9 mouse cellular contexts compared by ENCODE assay signal in the genomic region with DNA sequence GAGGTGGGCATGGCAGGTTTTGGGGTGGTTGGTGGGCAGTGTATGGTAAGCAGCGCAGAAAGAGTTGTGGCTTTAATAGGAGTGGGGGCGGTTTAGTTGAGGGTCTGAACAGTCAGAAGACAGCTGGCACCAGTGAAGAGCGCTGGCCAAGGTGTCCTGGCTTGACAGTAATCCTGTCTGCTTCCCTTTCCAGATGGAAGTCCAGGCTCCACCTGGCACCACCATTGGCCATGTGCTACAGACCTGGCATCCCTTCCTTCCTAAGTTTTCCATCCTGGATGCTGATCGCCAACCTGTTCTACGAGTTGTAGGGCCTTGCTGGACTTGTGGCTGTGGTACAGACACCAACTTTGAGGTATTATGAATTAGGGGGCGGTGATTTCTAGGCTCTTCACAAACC. TPM values are rescaled to one million over a fixed set of nuclear protein-coding genes. Genes with fewer than 3 reads are reported as not detected.
DNase-seq lines count a peak whose midpoint lies in the region; ATAC-seq lines count a peak whose summit lies in the region.
"Had no signal": no experiment of that assay in that cellular context is flagged by ENCODE, and none has a peak within 500 bp of the region (broad histone marks: within the 10 kb centered on the region; RNA-seq: fewer than 3 reads in every experiment).

No protein-coding gene starts in this region.

- H3K27ac ChIP-seq in embryonic facial prominence, embryonic 10.5 days (replicated peaks): peak overlapping the region; percentile 94; the same call in 1 of the 2 replicates
- H3K27ac ChIP-seq in intestine, embryonic 16.5 days (ENCODE audit: low read length): no peak overlapping the region
- H3K27ac ChIP-seq in neural tube, embryonic 13.5 days (replicated peaks): no peak overlapping the region; the same call in 1 of the 2 replicates
- H3K27ac ChIP-seq: kidney, postnatal 0 days had no signal

- no peak for ATAC-seq in intestine, embryonic 16.5 days
- no peak for ATAC-seq in neural tube, embryonic 13.5 days (ENCODE audit: low read depth)
- no peak for ATAC-seq in erythroid progenitor cell, adult 5-6 weeks (replicated peaks; ENCODE audit: low FRiP score, poor library complexity, severe bottlenecking)

- H3K9ac ChIP-seq in intestine, embryonic 16.5 days (ENCODE audit: low read depth, low read length): peak overlapping the region; percentile 73
- peak overlapping the region; percentile 92 for H3K9ac ChIP-seq in neural tube, embryonic 13.5 days

- H3K36me3 ChIP-seq in embryonic facial prominence, embryonic 10.5 days (replicated peaks): peaks cover 55% of the 10 kb centered on the region
- H3K36me3 ChIP-seq in intestine, embryonic 16.5 days (ENCODE audit: control insufficient read depth, insufficient read depth, low read length): peaks cover 21% of the 10 kb centered on the region; the same call in 1 of the 2 replicates
- H3K36me3 ChIP-seq in neural tube, embryonic 13.5 days: peaks cover 48% of the 10 kb centered on the region

- H3K4me2 ChIP-seq in intestine, embryonic 16.5 days (ENCODE audit: low read depth, low read length): peak overlapping the region; percentile 80
- peak overlapping the region; percentile 95 for H3K4me2 ChIP-seq in neural tube, embryonic 13.5 days

- WGBS in embryonic facial prominence, embryonic 10.5 days: 92% methylated on average over 6 of the region's 6 CpGs
- WGBS in intestine, embryonic 16.5 days: 96% methylated on average over 6 of the region's 6 CpGs
- 96% methylated on average over 6 of the region's 6 CpGs for WGBS in neural tube, embryonic 13.5 days

- DNase-seq in left cerebral cortex, postnatal 4 days: peak; percentile 53
- DNase-seq in left cerebral cortex, postnatal 10 days (ENCODE audit: extremely low spot score in 1 of 2, low spot score in 2 of 2): no peak
- DNase-seq in embryonic facial prominence, embryonic 10.5 days (ENCODE audit: low spot score): no peak
- no peak for DNase-seq in urinary bladder, adult 2 months (ENCODE audit: low spot score)
- no peak for DNase-seq in embryo, embryonic 9.5 days (ENCODE audit: extremely low spot score)

- no peaks in the 10 kb centered on the region for H3K9me3 ChIP-seq in embryonic facial prominence, embryonic 10.5 days
- no peaks in the 10 kb centered on the region for H3K9me3 ChIP-seq in intestine, embryonic 16.5 days (ENCODE audit: control insufficient read depth, low read length)
- no peaks in the 10 kb centered on the region for H3K9me3 ChIP-seq in neural tube, embryonic 13.5 days

- H3K4me1 ChIP-seq in embryonic facial prominence, embryonic 10.5 days: peaks cover 39% of the 10 kb centered on the region
- H3K4me1 ChIP-seq in intestine, embryonic 16.5 days (ENCODE audit: control insufficient read depth, insufficient read depth, low read length): peaks cover 19% of the 10 kb centered on the region
- peaks cover 53% of the 10 kb centered on the region for H3K4me1 ChIP-seq in neural tube, embryonic 13.5 days (replicated peaks)

- H3K27me3 ChIP-seq in embryonic facial prominence, embryonic 10.5 days (replicated peaks; ENCODE audit: low read depth, poor library complexity, severe bottlenecking): no peaks in the 10 kb centered on the region
- H3K27me3 ChIP-seq in intestine, embryonic 16.5 days (replicated peaks; ENCODE audit: control insufficient read depth, insufficient read depth, low read length): no peaks in the 10 kb centered on the region
- H3K27me3 ChIP-seq in neural tube, embryonic 13.5 days: no peaks in the 10 kb centered on the region

- peak overlapping the region; percentile 79 for H3K4me3 ChIP-seq in embryonic facial prominence, embryonic 10.5 days
- H3K4me3 ChIP-seq in intestine, embryonic 16.5 days (ENCODE audit: low read length): peak overlapping the region; percentile 70; the same call in 1 of the 2 replicates
- H3K4me3 ChIP-seq in neural tube, embryonic 13.5 days: peak overlapping the region; percentile 73

- intact Hi-C loops in left cerebral cortex, postnatal 4 days (cut with DNase I): no loop called here
- intact Hi-C loops in left cerebral cortex, postnatal 10 days (cut with DNase I): no loop called here

RNA-seq across cellular contexts. Expression of gene Plscr3, which starts 1.8 kb away (rescaled TPM):
- 10 to 100 TPM; 46.2 to 52.1 TPM for total RNA-seq in left cerebral cortex, postnatal 4 days (2021)
- total RNA-seq in left cerebral cortex, postnatal 10 days (2021): 10 to 100 TPM; 28.4 to 32.2 TPM
- 106 and 111 TPM in 2 replicates for polyA plus RNA-seq in embryonic facial prominence, embryonic 10.5 days (2016; fragmentation: Nextera tagmentation; extraction: Ambion mirVana)
- polyA plus RNA-seq in intestine, embryonic 16.5 days (2015; fragmentation: Nextera tagmentation; extraction: Ambion mirVana): 73.0 and 75.2 TPM in 2 replicates
- 62.5 and 65.6 TPM in 2 replicates for polyA plus RNA-seq in neural tube, embryonic 13.5 days (2015; fragmentation: Nextera tagmentation; extraction: Ambion mirVana)
- polyA plus RNA-seq in urinary bladder, adult 2 months (2012; rRNA removed): 104 and 110 TPM in 2 replicates
- 24.9 and 26.0 TPM in 2 replicates for total RNA-seq in erythroid progenitor cell, adult 5-6 weeks (2015; ENCODE audit: low replicate concordance)
- total RNA-seq in erythroid progenitor cell, adult 5-6 weeks (2017; ENCODE audit: low replicate concordance): 15.1 and 27.7 TPM in 2 replicates

RNA-seq across cellular contexts. Expression of gene Tmem256, which starts 9.7 kb away (rescaled TPM):
- 100 to 1,000 TPM; 140 to 155 TPM for total RNA-seq in left cerebral cortex, postnatal 4 days (2021)
- 100 to 1,000 TPM; 151 to 159 TPM for total RNA-seq in left cerebral cortex, postnatal 10 days (2021)
- polyA plus RNA-seq in embryonic facial prominence, embryonic 10.5 days (2016; fragmentation: Nextera tagmentation; extraction: Ambion mirVana): 321 and 340 TPM in 2 replicates
- polyA plus RNA-seq in intestine, embryonic 16.5 days (2015; fragmentation: Nextera tagmentation; extraction: Ambion mirVana): 470 and 476 TPM in 2 replicates
- polyA plus RNA-seq in neural tube, embryonic 13.5 days (2015; fragmentation: Nextera tagmentation; extraction: Ambion mirVana): 321 and 416 TPM in 2 replicates
- 202 and 261 TPM in 2 replicates for polyA plus RNA-seq in urinary bladder, adult 2 months (2012; rRNA removed)
- total RNA-seq in erythroid progenitor cell, adult 5-6 weeks (2015; ENCODE audit: low replicate concordance): 258 and 276 TPM in 2 replicates
- total RNA-seq in erythroid progenitor cell, adult 5-6 weeks (2017; ENCODE audit: low replicate concordance): 123 and 303 TPM in 2 replicates

RNA-seq across cellular contexts. Expression of gene Nlgn2, which starts 10.4 kb away (rescaled TPM):
- total RNA-seq in left cerebral cortex, postnatal 4 days (2021): 100 to 1,000 TPM; 237 to 257 TPM
- total RNA-seq in left cerebral cortex, postnatal 10 days (2021): 100 to 1,000 TPM; 268 to 274 TPM
- 4.7 and 5.4 TPM in 2 replicates for polyA plus RNA-seq in embryonic facial prominence, embryonic 10.5 days (2016; fragmentation: Nextera tagmentation; extraction: Ambion mirVana)
- polyA plus RNA-seq in intestine, embryonic 16.5 days (2015; fragmentation: Nextera tagmentation; extraction: Ambion mirVana): 3.4 and 4.1 TPM in 2 replicates
- polyA plus RNA-seq in neural tube, embryonic 13.5 days (2015; fragmentation: Nextera tagmentation; extraction: Ambion mirVana): 17.1 and 18.1 TPM in 2 replicates
- 18.3 and 27.7 TPM in 2 replicates for polyA plus RNA-seq in urinary bladder, adult 2 months (2012; rRNA removed)
- 0.72 and 0.84 TPM in 2 replicates for total RNA-seq in erythroid progenitor cell, adult 5-6 weeks (2015; ENCODE audit: low replicate concordance)
- 0.08 and 0.26 TPM in 2 replicates for total RNA-seq in erythroid progenitor cell, adult 5-6 weeks (2017; ENCODE audit: low replicate concordance)

RNA-seq across cellular contexts. Expression of gene Tnk1, which starts 10.5 kb away (rescaled TPM):
- total RNA-seq in left cerebral cortex, postnatal 4 days (2021): not detected
- under 1 TPM; 0.11 to 0.14 TPM for total RNA-seq in left cerebral cortex, postnatal 10 days (2021)
- polyA plus RNA-seq in embryonic facial prominence, embryonic 10.5 days (2016; fragmentation: Nextera tagmentation; extraction: Ambion mirVana): 2.3 and 3.1 TPM in 2 replicates
- 20.5 and 23.5 TPM in 2 replicates for polyA plus RNA-seq in intestine, embryonic 16.5 days (2015; fragmentation: Nextera tagmentation; extraction: Ambion mirVana)
- 0.29 and 0.51 TPM in 2 replicates for polyA plus RNA-seq in neural tube, embryonic 13.5 days (2015; fragmentation: Nextera tagmentation; extraction: Ambion mirVana)
- polyA plus RNA-seq in urinary bladder, adult 2 months (2012; rRNA removed): 15.2 and 15.4 TPM in 2 replicates
- 5.9 and 6.8 TPM in 2 replicates for total RNA-seq in erythroid progenitor cell, adult 5-6 weeks (2015; ENCODE audit: low replicate concordance)
- total RNA-seq in erythroid progenitor cell, adult 5-6 weeks (2017; ENCODE audit: low replicate concordance): 7.3 and 8.1 TPM in 2 replicates

RNA-seq across cellular contexts. Expression of gene Spem1, which starts 26.0 kb away (rescaled TPM):
- 1 to 10 TPM in 1 of 2 experiments, under 1 TPM in 1; 0.93 to 1.1 TPM for total RNA-seq in left cerebral cortex, postnatal 4 days (2021)
- total RNA-seq in left cerebral cortex, postnatal 10 days (2021): under 1 TPM; 0.45 to 0.57 TPM
- 0.14 TPM in 1 of 2 replicates, not detected in the other for polyA plus RNA-seq in embryonic facial prominence, embryonic 10.5 days (2016; fragmentation: Nextera tagmentation; extraction: Ambion mirVana)
- polyA plus RNA-seq in intestine, embryonic 16.5 days (2015; fragmentation: Nextera tagmentation; extraction: Ambion mirVana): 0.22 TPM in 1 of 2 replicates, not detected in the other
- 0.43 and 0.98 TPM in 2 replicates for polyA plus RNA-seq in neural tube, embryonic 13.5 days (2015; fragmentation: Nextera tagmentation; extraction: Ambion mirVana)
- 0.55 and 0.71 TPM in 2 replicates for polyA plus RNA-seq in urinary bladder, adult 2 months (2012; rRNA removed)
- not detected in 2 replicates for total RNA-seq in erythroid progenitor cell, adult 5-6 weeks (2015; ENCODE audit: low replicate concordance)
- total RNA-seq in erythroid progenitor cell, adult 5-6 weeks (2017; ENCODE audit: low replicate concordance): not detected in 2 replicates
- polyA plus RNA-seq: kidney, postnatal 0 days had no signal
